Mouse (Mus musculus) cerebellum, adult 18-20 months (tissue): ENCODE results near the gene Kcnk4.

Experiments used
- DNase-seq, 2 experiments: peaks; one replicate each; pipeline ENCODE4 v3.0.0; 2021

Kcnk4 gene

GRCm38 (mm10) chr19:6934195-6934977, at the start of gene Kcnk4:
Gene Kcnk4, minus strand, starts transcription at chr19:6934515.
- DNase-seq = no peak

- DNase-seq = no peak
These were observed 49.3 kb upstream of the Kcnk4 start for GRCm38 (mm10) chr19:6983621-6984020.

DNA sequence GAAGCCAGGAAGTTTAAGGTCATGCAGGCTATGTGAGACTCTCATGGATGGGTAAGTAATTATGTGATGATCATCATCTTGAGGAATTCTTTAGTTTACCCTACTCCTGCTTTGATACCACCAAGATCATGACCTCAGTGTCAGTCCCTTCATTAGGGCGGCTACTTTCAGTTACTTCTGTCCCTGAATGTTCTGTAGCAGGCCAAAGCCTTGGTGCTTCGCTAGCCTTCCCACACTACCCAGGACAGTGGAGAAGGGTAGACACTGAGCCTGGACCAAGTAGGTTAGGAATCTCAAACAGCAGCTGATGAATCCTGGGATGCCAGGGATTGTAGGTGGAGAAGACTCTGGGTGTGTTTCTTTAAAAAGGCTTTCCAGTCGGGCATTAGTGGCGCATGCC, 47.1 kb upstream of the Kcnk4 start:
- DNase-seq = no peak

- peak; percentile 99 for DNase-seq
These were observed 46.2 kb upstream of the Kcnk4 start, which contains the start of gene Fkbp2 for GRCm38 (mm10) chr19:6980381-6981093. Gene Fkbp2, minus strand, starts transcription at chr19:6980501.

GRCm38 (mm10) chr19:6979486-6980380, 45.4 kb upstream of the Kcnk4 start:
- DNase-seq = peak; percentile 99

DNA sequence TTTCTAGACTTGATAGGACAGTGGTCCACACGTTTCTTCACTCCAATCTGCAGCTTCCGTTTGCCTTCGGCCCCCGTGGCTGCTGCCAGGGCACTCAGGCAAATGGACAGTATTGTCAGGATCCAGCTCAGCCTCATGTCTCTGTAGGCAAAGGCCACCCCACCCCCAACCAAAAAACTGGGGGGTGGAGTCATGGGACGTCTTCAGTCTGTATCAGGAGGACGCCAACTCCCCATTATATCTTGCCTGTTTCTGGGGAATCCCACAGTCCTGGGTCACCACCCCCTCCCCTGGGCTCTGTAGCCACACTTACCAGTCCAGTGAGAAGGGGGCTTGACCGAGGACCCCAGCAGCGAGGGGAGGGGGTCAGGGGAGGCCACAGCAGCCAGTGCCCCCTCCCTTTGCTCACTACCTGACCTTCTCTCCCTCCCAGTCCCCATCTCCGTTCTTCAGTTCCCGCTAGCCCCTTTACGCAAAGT, 44.7 kb upstream of the Kcnk4 start:
- peak in 1 of 2 experiments; percentile 58 for DNase-seq

DNA sequence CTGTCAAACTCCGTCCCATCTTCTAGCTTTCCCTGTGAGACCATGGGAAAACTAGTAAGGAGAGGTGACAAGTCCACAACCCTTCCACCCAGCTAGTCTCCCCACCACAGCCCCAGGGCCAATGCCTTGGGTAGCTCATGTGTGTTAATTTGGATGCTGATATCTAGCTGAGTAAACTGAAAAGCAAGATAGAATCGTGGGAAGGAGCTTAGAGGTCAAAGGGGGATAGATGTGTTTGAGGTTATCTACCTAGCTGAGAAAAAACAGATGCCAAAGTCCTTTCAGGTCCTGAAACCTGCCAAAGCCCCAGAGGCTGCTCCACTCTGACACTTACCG, 44.3 kb upstream of the Kcnk4 start:
- no peak for DNase-seq

GRCm38 (mm10) chr19:6977759-6978638, 43.7 kb upstream of the Kcnk4 start:
- DNase-seq = no peak

GRCm38 (mm10) chr19:6975537-6976521, 41.5 kb upstream of the Kcnk4 start, which contains the start of gene Plcb3:
Gene Plcb3, minus strand, starts transcription at chr19:6976470.
- DNase-seq = peak; percentile 42 to 50

- DNase-seq = peak; percentile 58 to 61
These were observed 40.2 kb upstream of the Kcnk4 start, which contains the start of gene Ppp1r14b for GRCm38 (mm10) chr19:6974211-6975205. Gene Ppp1r14b, plus strand, starts transcription at chr19:6974968.

DNA sequence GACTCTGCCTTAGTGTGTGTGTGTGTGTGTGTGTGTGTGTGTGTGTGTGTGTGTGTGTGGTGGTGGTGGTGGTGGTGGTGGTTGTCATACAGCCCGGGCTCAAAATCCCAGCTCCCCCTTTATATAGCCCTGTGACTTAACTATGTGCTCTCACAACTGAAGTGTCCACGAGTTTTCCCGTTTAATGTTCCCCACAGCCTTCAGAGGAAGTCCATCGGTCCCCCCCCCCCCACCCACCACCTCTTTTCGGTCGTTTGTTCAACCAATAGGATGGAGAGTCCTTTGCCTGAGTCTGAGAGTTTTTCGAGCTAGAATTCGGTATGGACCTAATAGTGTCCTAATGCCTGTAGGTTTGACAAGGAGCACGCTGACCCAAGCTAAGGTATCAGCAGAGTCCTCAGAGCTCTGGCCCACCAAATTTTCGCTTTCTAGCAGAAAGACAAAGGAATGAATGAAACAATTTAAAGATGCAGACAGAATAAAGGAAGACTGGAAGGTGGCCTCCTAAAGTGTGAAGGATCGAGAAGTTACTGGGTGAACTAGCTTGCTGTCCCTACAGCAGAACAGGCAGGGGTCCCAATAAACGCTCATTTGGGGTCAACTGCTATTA, 39.4 kb upstream of the Kcnk4 start:
- DNase-seq = no peak

GRCm38 (mm10) chr19:6972247-6972917, 38.1 kb upstream of the Kcnk4 start:
- no peak for DNase-seq

- DNase-seq = no peak
These were observed 37.3 kb upstream of the Kcnk4 start for GRCm38 (mm10) chr19:6971644-6972043.

DNA sequence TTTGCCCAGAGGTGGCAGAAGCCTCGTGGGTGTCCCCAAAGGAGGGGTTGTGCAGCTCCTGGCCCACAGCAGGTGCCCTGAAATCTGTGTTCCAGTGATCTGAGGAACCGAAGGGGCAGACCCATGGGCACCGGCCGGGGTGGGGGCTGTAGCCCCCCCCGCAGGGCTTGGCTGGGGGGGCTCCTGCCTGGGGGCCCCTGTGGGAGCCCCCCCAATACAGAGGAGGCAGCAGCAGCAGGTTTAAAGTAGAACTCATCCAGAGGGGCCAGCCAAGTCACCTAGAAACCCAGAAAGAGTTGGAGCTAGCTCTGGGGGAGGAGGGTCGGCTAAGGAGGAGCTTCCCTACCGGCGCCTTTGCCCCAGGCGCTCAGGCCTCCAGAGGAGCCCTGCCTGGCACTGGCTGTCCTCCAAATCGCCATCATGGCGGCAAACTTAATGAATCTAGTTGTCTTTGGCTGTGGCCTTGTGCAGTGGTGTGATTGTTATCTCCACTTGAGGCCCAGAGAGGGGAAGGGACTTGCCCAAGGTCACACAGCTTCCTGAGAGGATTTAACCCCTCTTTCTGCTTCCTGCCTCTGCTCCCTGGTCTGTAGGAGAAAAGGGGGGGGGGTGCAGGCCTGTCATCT, 36.3 kb upstream of the Kcnk4 start:
- DNase-seq = no peak

- DNase-seq = peak in 1 of 2 experiments; percentile 47
These were observed 35.5 kb upstream of the Kcnk4 start for GRCm38 (mm10) chr19:6969665-6970381.

GRCm38 (mm10) chr19:6969291-6969664, 35.0 kb upstream of the Kcnk4 start:
- no peak for DNase-seq
